Mouse (Mus musculus) 3T3-L1 (cell line): Measurements from ENCODE around the gene Tmem108.
A peak's percentile ranks its signal among the peaks of the same experiment; 100 is the strongest.

Source experiments
- DNase-seq: peaks from one replicate; pipeline ENCODE4 v3.0.0-alpha.2; 2015; ENCODE audit warnings: low read depth, low spot score

Gene Tmem108

GRCm38 (mm10) chr9:103591962-103592361 lies 169.7 kb downstream of the Tmem108 start:
- DNase-seq, result no peak

DNA sequence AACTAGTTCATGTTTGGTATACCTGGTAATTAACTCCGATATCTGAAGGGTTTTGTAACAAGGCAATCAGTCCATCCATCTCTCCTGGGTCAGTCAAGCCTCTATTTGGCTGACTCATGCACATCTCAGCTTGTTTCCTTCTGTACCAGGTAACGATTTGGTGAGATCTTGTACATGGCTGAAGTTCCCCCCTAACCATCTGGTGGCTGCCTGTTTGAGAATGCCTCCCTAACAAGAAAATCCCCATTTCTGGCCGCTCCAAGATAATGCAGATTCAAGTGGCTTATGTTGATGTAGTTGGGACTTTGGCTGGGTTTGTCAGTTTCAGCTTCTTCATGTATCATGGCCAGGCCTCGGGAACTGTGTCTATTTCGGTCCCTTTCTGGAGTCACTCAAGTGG lies 170.8 kb downstream of the Tmem108 start:
- no peak for DNase-seq

GRCm38 (mm10) chr9:103584865-103585264 lies 176.8 kb downstream of the Tmem108 start:
- no peak for DNase-seq

- no peak for DNase-seq
Measured at GRCm38 (mm10) chr9:103582249-103582961, 179.2 kb downstream of the Tmem108 start.

- no peak for DNase-seq
Measured at GRCm38 (mm10) chr9:103580621-103581020, 181.0 kb downstream of the Tmem108 start.

DNA sequence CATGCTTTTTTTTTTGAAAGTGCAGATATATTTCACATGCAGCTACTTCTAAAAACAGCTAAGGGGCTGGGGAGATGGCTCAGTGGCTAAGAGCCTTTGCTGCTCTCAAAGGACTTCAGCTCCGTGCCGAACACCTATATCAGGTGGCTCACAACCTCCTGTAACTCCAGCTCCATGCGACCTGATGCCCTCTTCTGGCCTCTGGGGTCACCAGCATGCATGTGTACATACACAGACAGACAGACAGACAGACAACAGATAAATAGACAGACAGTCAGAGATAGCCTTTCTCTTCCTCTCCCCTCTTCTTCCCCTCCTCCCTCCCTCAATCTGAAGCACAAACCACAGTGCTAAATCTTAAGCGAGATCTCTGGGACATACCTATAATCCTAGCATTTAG lies 181.5 kb downstream of the Tmem108 start:
- no peak for DNase-seq

GRCm38 (mm10) chr9:103579411-103580026 lies 182.1 kb downstream of the Tmem108 start:
- no peak for DNase-seq

DNA sequence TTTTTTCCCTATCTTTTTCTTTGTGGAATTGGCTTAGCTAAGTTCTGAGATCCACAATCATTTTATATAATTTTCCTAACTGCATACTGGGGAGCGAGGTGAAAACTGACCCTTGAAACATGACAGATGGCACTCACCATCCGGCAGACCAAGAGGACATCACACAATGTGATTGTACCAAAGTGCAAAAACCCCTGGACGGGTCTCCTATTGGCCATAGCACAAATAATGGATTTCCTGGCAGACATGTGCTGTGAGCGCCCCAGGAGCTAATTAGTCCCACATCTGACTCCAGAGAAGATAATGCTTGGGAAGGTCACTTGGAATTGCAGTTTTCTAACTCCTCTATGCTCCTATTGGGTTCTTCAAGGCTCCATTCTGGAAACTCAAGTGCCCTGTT lies 183.9 kb downstream of the Tmem108 start:
- DNase-seq, result no peak

GRCm38 (mm10) chr9:103577181-103577580 lies 184.5 kb downstream of the Tmem108 start:
- DNase-seq, result no peak

- no peak for DNase-seq
Measured at GRCm38 (mm10) chr9:103575901-103576300, 185.7 kb downstream of the Tmem108 start.

GRCm38 (mm10) chr9:103573994-103574750 lies 187.5 kb downstream of the Tmem108 start:
- DNase-seq, result no peak

DNA sequence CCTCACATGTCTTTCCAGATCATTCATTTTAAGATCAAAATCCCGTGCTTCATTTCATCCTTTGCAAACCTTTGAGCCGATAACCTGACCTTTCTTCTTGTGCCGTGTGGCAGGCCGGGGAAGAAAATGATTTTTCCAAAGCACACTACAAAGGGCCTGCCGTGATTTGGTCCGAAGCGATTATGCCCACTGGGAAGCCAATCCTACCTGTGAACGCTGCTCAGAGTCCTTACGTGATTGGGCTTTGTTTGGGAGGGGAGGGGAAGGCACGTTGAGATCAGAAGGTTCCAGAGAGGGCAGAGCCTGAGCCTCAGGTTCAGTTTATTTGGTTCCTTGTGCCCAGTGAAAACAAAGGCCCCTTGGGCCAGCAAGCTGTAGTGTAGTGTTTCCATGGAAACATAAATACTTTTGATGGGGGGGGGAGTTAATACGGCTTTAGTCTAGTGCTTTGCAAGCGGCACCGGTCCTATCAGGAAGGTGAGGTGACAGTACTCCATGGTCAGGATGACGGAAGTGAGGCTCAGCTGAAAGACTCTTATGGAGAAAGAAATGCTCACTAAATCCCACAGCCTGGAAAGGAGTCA lies 191.4 kb downstream of the Tmem108 start:
- DNase-seq, result no peak

GRCm38 (mm10) chr9:103568983-103569382 lies 192.7 kb downstream of the Tmem108 start:
- no peak for DNase-seq

DNA sequence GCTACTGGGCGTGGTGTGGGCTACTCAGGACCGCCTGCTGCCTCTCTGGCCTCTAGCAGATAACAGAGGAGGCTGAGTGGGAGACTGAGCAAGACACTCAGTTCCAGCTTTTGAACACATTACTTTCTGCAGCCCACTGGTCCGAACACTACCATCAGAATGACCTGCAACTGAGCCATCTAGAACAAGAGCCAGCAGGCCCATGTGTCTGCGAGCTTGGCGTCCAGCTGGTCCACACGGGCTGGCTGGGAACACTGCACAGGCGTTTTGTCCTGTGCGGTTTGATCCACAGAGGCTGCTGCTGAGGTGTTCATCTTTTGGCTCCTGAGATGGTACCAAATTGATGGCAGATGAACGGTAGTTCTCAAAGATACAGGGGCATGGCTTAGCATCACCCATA lies 196.5 kb downstream of the Tmem108 start:
- DNase-seq, result no peak

- peak; percentile 59 for DNase-seq
Measured at GRCm38 (mm10) chr9:103563864-103564610, 197.6 kb downstream of the Tmem108 start.

- DNase-seq, result no peak
Measured at GRCm38 (mm10) chr9:103562063-103562462, 199.6 kb downstream of the Tmem108 start.

- DNase-seq, result no peak
Measured at GRCm38 (mm10) chr9:103558741-103559140, 202.9 kb downstream of the Tmem108 start.

DNA sequence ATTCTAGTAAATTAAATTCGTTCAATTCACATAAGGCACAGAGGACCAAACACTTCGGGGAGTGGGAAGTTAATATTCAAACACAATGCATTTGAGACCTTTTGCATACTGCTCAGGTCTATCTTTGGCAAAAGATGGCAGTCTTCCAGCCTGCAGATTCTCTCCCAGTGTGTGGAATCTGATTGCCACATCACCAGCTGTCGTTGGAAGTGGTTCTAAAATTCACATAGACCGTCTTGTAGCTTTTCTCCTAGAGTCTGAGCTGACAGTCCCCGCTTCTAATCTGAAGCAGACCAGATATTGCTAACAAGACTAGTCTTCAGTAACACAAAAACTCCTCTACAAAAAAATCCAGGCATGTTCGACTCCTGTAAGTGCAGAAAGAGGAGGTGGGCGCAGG lies 203.4 kb downstream of the Tmem108 start:
- no peak for DNase-seq

DNA sequence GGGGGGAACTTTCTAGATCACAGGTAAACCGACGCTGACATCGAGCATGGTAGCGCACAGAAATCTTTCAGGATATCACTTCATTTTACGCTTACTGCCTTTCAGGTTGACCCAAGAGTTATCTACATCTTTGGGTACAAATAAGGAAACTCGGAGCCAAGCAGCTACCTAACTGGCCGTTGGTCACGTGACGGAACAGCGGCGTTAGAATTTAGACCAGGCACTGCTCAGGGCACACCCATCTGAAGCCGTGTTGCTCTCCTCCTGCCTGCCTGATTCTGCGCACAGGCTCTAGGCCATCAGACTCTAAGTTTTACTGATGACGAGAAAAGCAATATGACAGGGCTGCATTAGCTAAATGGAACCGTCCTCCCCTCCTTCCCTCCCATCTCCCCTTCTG lies 204.6 kb downstream of the Tmem108 start:
- no peak for DNase-seq

DNA sequence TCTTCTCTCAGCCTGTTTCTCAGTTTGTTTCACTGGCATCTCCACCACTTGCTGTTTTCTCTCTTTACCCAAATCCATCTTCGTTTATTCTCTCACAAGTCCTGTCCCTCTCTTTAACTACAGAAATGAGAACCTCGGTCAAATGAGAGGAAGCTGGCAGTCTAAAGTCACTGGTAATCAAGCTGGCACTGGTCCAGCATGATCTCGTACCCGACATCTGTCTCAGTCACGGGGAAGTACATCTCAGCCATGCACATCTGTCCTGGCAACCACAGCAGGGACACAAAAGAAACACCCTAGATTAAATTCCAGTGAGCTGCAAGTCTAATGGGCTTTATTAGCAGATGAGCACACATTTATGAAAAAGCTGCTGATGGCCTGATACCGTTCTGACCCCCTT lies 206.3 kb downstream of the Tmem108 start:
- DNase-seq, result no peak

DNA sequence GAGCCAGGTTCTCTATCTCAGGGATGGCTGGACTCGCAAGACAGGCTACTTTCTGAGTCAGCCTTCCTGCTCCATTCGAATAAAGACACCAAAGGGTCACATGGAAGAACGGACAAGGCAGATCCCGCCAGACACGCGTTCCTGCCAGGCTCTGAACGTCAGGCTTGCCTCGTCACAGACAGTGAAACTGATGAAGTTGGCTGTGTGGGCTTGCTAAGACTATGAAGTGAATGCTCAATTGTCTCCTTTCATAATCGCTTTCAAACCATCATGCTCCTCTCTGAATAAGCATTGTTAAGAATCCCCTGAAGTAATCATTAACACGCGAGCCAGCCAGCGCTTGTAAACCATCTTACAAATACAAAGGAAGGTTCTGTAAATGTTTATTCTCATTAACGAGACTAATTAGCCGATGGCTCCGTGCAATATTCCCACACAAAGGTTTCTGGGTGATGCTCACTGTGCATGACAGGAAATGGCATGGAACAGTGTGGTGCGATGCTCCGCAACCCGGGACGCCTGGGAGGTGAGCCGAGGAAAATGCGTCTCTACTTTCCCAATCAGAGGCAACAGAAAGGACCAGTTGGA lies 210.9 kb downstream of the Tmem108 start:
- DNase-seq, result no peak
